Mouse (Mus musculus) heart, adult 2 months (tissue): ENCODE measurements around the gene Cldn4.

Experiments used
- CTCF ChIP-seq: fragments of 200-600 bp; IDR thresholded peaks from 2 replicates; pipeline ENCODE4 v1.8.1; 2022; ENCODE audit warnings: antibody characterized with exemption, mild to moderate bottlenecking, moderate library complexity
- EP300 ChIP-seq: fragments of 200-500 bp; IDR thresholded peaks from 2 replicates; pipeline ENCODE4 v1.6.1; 2011; ENCODE audit warnings: low read depth, low read length, control low read depth; ENCODE audit not compliant: insufficient read depth
- POLR2A ChIP-seq: fragments of 200-500 bp; IDR thresholded peaks from 2 replicates; pipeline ENCODE4 v1.6.1; 2011; ENCODE audit warnings: mild to moderate bottlenecking, low read depth, low read length, control low read depth; ENCODE audit not compliant: insufficient read depth

GRCm38 (mm10) chr5:134915311-134915710, 31.4 kb downstream of the Cldn4 start, which contains the start of gene Cldn13:
- TF ChIP-seq POLR2A (no peak), CTCF (no peak), EP300 (no peak)
